Mouse (Mus musculus) adipocyte (in vitro differentiated cells): ENCODE measurements at regions not wholly inside any gene's neighbourhood (a gene's known extent, or its start where the extent isn't known, plus 50 kb on each side); places are given as distances from the start of the nearest gene placed in this dataset.

Experiments used
- DNase-seq: peaks from one replicate; pipeline ENCODE4 v3.0.0-alpha.2; 2016; ENCODE audit warnings: low spot score

DNA sequence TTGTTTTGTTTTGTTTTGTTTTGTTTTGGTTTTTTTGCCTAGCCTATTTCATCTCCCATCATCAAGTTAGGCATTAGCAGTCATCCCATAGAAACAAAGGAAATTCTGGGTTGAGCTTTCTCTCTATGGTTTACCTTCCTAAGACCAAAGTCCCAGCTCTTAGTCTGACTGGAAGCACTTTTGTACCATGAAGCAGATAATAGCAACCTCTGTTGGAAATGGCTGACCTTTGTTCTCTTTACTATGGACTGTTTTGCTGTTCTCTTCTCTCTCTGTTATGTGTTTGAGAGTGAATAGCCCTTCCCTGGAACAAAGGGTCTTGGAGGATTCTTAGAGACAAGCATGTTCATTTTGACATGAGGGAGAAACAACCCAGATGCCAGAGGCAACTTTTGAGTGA is 1681.7 kb upstream of the 5930422O12Rik start:
- no peak for DNase-seq

DNA sequence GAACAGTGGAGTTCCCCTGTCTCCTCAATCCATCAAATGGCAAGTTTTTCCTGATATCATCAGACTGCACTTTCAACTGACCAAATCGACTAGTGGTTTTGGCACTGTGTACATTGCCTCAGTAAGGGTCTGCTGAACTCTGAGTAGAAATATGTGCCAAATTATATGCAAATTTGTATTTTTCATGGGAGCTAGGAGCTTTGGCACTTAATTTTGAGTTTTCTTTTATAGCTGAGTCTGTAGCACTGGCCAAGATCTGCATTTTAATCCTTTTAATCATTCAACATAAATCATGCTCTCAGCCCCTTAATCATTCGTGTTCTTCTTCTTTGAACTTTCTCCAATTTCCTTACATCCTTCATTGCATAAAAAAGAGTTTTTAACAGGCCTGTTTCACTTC is 1678.5 kb upstream of the 5930422O12Rik start:
- no peak for DNase-seq

DNA sequence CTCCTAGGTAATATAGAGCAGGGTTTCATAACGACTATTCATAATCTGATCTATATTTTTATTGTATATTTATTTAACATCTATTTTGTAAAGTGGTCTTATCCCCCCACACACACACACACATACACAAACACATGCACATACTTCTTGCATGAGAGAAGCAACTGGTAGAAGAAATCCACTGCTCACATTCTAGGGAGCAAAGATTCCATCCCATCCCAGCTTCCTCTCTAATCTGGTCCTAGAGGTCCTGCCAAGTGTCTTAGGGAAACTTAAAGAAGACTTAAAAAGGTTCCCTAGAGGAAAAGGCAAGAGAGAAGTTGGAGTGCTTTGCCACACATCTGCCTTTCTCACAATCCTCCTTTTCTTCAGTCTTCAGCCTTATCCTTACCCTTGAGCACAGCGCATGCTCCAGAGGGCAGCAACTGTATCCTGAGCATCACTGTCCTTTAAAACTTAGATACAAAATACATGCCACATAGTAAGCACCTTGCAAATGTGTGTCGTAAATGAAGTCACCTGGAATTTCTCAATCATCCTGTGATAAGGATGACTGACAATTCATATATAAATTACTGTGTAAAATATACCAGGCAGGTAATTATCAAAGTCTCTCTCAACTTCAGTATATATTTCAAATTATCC is 1677.9 kb upstream of the 5930422O12Rik start:
- no peak for DNase-seq

DNA sequence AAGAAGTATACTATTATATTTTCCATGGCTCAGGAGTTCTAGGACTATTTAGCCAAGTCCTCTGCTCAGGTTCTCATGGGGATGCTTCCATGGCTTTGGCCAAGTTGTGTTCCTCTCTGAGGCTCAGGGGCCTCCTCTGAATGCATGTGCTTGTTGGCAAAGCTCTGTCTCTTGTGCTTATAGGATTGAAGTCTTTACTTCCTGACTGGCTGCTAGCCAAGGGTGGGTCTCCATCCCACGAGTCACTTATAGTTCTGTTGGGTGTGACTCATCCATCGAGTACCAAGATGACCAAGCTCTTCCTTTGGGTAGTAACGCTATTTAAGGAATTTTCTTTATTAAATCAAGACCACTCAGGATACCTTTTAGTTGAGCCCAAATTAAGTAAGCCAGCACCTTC is 1672.8 kb upstream of the 5930422O12Rik start:
- DNase-seq, result no peak

DNA sequence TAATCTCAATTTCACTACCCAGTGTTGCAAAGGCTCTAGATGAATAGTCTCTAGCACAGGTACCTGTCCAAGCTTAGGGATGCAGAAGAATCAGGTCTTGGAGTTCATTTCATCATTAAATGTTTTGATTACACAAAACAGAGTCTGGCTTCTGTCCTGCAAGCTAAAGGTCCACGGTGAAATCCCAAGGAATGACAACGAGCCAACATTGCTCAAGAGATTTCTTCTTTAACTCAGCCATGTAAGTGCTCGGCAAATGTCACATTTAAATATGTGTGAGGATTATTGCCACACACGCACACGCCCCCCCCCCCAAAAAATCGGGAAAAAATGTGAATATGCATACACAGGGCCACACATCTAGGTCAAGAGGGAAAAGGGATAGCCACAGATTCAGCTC is 1666.4 kb upstream of the 5930422O12Rik start:
- peak; percentile 93 for DNase-seq
